Mouse (Mus musculus) olfactory bulb, adult 2 months (tissue): Measurements from ENCODE around the gene Sms.

Source experiments
- CTCF ChIP-seq: fragments of 200-500 bp; IDR thresholded peaks from 2 replicates; pipeline ENCODE4 v1.5.1; 2012; ENCODE audit warnings: low read depth, mild to moderate bottlenecking, low read length, moderate library complexity; ENCODE audit not compliant: insufficient read depth
- POLR2A ChIP-seq: fragments of 200-500 bp; IDR thresholded peaks from 2 replicates; pipeline ENCODE4 v1.6.1; 2012; ENCODE audit warnings: mild to moderate bottlenecking, low read depth, low read length, moderate library complexity; ENCODE audit not compliant: insufficient read depth

- TF ChIP-seq CTCF = no peak
- TF ChIP-seq POLR2A = no peak
Measured at GRCm38 (mm10) chrX:157468055-157468454, 24.0 kb downstream of the Sms start.
